Mouse (Mus musculus) CD4-positive, CD25-positive, alpha-beta regulatory T cell, adult 4 months (primary cell): ENCODE data around the gene Tmcc3. TPM values are rescaled to one million over a fixed set of nuclear protein-coding genes. Genes with fewer than 3 reads are reported as not detected.
"Not testable (repeated sequence)": the region's sequence is repeated elsewhere in the genome, so short reads cannot be mapped to it uniquely, and the experiment has no call there.

Experiments
- ATAC-seq: one replicate; pipeline ENCODE4 v1.8.0; 2017
- polyA plus RNA-seq, 2 experiments: library from polyadenylated mRNA; unstranded; fragments of 100-300 nt; shearing (Covaris generic); gene quantifications; one replicate each; pipeline ENCODE4 v1.2.1; 2017

Tmcc3 gene
- polyA plus RNA-seq, 2 experiments from 2014 or later, result 1.2 to 2.2 TPM

DNA sequence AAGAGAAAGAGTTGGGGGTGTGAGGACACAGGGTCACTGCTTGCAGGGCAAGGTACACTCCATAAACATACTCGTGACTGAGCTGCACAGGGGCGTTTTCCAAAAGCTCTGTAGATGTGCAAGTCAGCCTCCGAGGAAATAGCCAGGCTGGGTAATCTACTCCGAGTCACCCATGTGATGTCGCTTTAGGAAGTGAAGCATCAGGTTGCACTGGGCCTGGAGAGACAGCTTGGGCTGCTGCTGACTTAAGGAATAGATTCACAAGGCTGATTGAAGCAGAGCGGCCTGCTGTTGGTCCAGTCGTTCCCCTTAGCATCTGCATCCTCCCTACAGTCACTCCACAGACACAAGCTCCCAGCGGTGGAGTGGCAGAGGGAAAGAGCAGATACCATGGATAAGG is 274.1 kb downstream of the Tmcc3 start:
- ATAC-seq, result no peak

GRCm38 (mm10) chr10:94588976-94589375 is 277.2 kb downstream of the Tmcc3 start:
- no peak for ATAC-seq

GRCm38 (mm10) chr10:94595705-94596104 is 284.0 kb downstream of the Tmcc3 start:
- no peak for ATAC-seq

DNA sequence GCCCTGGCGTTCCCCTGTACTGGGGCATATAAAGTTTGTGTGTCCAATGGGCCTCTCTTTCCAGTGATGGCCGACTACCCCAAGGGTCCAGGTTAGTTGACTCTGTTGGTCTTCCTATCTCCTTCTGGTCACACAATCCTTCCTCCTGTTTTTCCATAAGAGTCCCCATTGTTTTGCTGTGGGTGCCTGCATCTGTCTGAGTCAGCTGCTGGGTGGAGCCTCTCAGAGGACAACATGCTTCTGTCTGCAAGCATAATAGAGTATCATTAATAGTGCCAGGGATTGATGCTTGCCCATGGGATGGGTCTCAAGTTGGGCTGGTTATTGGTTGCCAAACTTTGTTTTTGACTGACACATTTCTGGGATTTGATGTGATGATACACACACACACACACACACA is 288.1 kb downstream of the Tmcc3 start:
- ATAC-seq, result not testable (repeated sequence)

GRCm38 (mm10) chr10:94601034-94601433 is 289.3 kb downstream of the Tmcc3 start:
- ATAC-seq, result no peak

- no peak for ATAC-seq
These were observed 293.7 kb downstream of the Tmcc3 start for GRCm38 (mm10) chr10:94605491-94605890.

GRCm38 (mm10) chr10:94609309-94609777 is 297.6 kb downstream of the Tmcc3 start:
- ATAC-seq, result peak; percentile 87

- no peak for ATAC-seq
These were observed 299.6 kb downstream of the Tmcc3 start for GRCm38 (mm10) chr10:94611228-94611968.

DNA sequence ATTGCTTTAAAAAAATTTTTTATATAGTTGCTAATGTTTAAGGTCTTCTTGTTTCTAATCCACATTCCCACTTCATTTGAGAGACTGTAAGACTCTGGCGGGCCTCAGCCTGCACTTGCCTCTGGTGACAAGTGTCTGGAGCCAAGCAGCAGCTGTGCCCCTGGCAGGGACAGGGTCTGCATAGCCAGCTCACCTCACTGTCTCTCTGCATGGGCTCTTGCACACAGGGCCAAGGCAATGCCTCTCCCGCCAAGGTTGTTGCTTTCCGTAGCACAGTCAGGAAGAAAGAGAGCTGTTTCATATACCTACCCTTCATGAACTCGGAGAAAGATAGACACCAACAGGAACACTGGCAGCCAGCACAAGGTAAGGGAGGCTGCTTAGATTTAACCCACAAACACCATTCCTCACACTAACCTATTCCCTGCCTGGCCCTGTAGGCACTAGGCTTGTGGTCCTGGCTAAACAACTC is 300.3 kb downstream of the Tmcc3 start:
- ATAC-seq, result no peak

GRCm38 (mm10) chr10:94619586-94619985 is 307.8 kb downstream of the Tmcc3 start:
- no peak for ATAC-seq

GRCm38 (mm10) chr10:94620561-94620960 is 308.8 kb downstream of the Tmcc3 start:
- ATAC-seq, result no peak

DNA sequence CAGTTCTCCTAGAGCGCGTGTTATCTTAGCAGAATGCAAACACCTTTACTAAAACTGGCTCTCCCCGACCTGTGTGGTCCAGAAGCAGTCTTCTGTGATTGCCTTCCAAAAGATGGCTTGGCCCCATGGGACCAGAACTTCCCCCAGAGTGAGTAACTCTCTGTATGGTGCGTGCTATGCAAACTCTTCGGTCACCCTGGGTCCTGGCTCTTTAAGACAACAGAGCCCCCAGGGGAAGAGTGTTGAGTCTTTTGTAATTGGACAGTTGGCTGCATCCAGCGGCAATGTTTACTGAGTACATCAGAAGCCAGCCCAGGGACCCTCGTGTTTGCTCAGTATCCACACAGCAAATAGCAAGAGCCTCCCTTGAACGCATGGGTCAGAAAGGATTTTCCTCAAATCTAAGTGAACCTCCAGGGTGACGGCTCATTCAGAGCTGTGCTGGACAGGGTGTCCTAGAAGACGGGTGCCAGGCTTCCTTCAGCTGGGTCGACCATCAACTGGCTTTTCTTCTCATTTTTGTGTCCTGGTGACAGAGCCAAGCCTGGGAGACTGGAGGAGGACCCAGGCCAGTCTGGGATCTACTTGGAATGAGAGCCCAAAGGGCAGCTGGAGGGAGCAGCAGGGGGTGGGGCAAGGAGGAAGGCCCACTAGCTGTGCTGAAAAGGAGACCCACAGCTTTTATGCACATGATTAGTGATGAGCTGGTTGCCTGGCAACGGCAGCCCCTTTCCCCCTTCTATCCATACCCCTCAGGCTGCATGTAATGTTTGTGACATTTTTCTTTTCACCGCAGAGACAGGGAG is 309.9 kb downstream of the Tmcc3 start:
- no peak for ATAC-seq

DNA sequence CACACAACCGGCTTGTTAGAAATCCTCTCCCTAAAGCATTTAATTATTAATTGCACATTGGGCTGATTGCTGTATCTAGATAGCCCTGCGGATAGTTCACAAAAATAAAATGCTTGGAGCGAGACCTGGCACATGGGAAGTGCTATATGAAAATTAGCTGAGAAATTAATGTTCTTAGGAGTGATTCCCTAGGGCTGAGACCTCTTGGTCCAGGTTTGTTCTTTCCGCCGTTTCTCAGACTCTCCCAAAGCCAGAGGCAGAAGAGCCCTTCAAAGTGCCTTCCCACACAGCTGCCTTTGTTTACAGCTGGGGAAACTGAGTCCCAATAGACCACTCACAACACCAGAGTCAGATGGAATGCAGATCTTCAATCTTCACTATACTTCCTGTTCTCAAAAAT is 310.5 kb downstream of the Tmcc3 start:
- ATAC-seq, result no peak

DNA sequence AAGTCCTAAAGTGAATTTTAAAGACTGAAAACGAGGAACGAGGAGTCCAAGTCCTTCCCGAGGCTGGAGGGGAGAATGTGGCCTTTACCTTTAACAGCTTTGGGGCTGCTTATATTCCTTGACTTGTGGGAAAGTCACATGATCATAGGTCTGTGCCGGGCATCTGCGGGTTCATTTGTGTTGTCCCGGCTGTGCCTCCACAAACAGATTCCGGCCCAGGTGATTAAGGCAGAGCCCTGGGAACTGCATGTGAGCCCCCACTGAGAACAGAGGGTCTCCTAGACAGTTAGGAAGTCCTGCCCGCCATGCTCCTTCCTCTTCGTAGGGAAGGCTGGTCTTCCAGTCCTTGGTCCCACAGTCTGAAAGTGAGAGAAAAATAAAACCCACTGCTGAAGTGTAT is 311.1 kb downstream of the Tmcc3 start:
- ATAC-seq, result no peak

DNA sequence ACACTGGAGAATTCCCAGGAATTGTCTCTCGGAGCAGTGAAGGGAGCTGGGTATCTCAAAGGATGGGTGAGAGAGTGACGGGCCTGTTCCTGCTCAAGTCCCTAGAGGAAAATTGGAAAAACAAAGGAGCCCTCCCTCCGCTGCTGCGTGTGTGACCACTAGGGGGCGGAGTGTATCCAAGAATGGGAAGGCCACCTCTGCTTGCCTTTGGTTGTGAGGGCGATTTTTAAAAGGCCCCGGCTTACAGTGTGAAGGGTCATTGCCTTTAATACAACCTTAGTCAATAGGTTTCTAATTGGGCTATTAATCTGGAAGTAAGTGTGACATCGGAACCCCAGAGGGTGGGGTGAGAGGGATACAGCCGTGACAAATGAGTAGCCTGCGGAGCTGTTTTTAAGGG is 311.9 kb downstream of the Tmcc3 start:
- peak; percentile 60 for ATAC-seq

GRCm38 (mm10) chr10:94625036-94625435 is 313.3 kb downstream of the Tmcc3 start:
- no peak for ATAC-seq

DNA sequence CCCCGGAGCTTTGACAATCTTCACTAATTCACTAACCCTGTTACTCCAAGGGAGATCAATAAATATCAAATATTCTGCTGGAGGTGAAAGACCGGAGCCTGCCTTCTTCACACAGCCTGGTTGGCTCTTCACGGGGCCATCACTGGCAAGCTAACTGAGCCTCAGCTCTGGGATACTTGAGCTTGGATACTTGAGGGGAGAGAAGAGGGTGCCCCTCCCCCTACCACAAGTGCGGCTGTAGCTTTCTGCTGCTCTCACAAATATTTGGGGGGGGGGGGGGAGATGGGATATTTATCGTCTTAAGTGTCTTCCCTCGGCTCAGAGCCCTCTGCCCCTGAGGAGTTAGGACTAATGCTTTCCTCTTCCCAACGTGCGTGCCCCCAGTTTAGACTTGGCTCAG is 313.9 kb downstream of the Tmcc3 start:
- ATAC-seq, result no peak

GRCm38 (mm10) chr10:94630771-94631280 is 319.1 kb downstream of the Tmcc3 start:
- ATAC-seq, result no peak

DNA sequence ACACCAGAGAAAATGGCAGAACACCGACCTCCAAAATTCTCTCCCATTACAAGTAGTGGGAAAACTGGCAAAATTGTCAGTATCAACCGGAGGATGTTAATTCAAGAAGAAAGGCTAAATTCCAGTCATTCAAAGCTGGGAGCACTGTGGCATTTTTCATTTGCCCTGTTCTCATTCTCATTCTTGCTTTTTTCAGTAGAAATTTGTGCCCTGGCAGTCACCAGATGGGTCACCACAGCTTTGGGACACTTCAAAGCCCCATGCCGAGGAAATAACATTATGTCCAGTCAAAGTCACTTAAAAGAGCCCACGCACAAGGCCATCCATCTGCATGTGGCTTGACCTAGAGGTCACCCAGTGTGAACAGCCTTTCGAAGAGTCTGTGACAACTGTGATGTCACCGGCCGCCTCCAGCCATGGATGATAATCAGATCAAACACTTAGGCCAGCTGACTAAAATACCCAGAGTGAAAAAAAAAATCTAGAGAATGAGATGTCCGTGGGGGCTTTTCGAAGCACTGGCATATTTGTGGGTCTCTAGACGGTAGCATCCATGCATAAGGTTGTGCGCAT is 319.9 kb downstream of the Tmcc3 start:
- ATAC-seq, result no peak

DNA sequence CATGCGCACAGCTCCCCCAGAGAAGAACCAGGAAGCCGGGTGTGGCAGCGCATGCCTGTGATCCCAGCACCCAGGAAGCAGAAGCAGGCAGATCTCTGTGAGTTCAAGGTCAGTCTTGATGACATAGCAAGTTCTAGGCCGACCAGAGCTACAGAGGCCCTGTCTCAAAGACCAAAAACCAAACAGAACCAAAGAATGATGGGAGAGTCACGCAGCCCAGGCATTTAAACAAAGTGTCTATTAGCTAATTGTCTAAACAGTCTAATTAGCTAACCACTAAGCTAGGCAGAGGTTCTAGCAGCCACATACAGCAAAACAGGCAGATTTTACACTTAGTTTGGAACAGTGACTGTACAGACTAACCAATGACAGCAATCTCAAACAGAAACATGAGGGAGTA is 320.5 kb downstream of the Tmcc3 start:
- no peak for ATAC-seq

DNA sequence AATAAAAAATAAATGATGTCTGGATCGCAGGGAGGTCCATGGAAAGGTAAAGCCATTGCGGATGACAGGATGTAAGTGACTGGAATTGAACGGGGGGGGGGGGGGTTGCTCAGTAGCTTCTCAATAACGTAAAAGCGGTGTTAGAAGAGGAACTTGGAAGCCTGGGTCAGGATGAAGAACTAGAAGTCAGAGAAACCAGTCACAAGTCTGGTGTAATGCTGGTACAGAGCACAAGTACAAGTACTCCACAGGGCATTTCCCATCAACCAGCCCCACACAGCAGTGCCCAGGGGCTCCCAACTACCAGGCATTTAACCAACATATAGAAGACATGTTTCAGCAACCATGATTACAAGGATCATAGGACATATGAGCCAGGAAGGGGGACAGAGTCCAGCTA is 326.9 kb downstream of the Tmcc3 start:
- no peak for ATAC-seq

DNA sequence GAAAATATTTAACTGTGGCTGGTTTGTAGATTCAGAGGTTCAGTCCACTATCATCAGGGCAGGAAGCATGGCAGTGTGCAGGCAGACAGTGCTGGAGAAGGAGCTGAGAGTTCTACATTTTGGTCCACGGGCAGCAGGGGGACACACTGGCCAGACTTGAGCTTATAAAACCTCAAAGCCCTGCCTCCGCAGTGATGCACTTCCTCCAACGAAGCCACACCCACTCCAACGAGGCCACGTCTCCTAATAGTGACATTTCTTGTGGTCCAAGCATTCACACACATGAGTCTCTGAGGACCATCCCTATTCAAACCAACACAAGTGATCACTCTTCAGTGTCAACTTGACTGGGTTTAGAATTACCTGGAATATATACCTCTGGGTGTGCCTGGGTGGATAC is 327.5 kb downstream of the Tmcc3 start:
- ATAC-seq, result no peak

- ATAC-seq, result no peak
These were observed 328.3 kb downstream of the Tmcc3 start for GRCm38 (mm10) chr10:94640067-94640466.
